Mouse (Mus musculus) liver, adult 2 months (tissue): ENCODE data around the gene Vmn1r6. TPM values are rescaled to one million over a fixed set of nuclear protein-coding genes. Genes with fewer than 3 reads are reported as not detected.
"Not testable (repeated sequence)": the region's sequence is repeated elsewhere in the genome, so short reads cannot be mapped to it uniquely, and the experiment has no call there.

Experiments used
- DNase-seq: peaks from one replicate; pipeline ENCODE4 v3.0.0-alpha.2; 2011; ENCODE audit warnings: low read depth, low spot score; ENCODE audit errors: extremely low read depth
- H3K27ac ChIP-seq: fragments of 200-500 bp; replicated peaks from 2 replicates; pipeline ENCODE4 v1.5.1; 2012; ENCODE audit warnings: low read depth, mild to moderate bottlenecking, control low read depth, inconsistent platforms, low read length; ENCODE audit not compliant: insufficient read depth
- H3K27me3 ChIP-seq: fragments of 200-500 bp; 2 replicates; pipeline ENCODE4 v1.6.1; 2012; ENCODE audit warnings: mild to moderate bottlenecking, moderate library complexity, low read length, inconsistent platforms; ENCODE audit not compliant: control insufficient read depth, insufficient read depth
- H3K36me3 ChIP-seq: fragments of 200-500 bp; 2 replicates; pipeline ENCODE4 v1.6.1; 2012; ENCODE audit warnings: low read length, inconsistent platforms; ENCODE audit not compliant: control insufficient read depth, insufficient read depth
- H3K4me1 ChIP-seq: fragments of 200-500 bp; 2 replicates; pipeline ENCODE4 v1.6.1; 2011; ENCODE audit warnings: low read length; ENCODE audit not compliant: control insufficient read depth, insufficient read depth
- H3K4me3 ChIP-seq: fragments of 200-500 bp; 2 replicates; pipeline ENCODE4 v1.5.1; 2011; ENCODE audit warnings: low read depth, mild to moderate bottlenecking, control low read depth, low read length, moderate library complexity; ENCODE audit not compliant: insufficient read depth
- H3K79me2 ChIP-seq: fragments of 200-500 bp; 2 replicates; pipeline ENCODE4 v1.6.1; 2012; ENCODE audit warnings: inconsistent platforms, mild to moderate bottlenecking, low read length, moderate library complexity; ENCODE audit not compliant: control insufficient read depth, insufficient read depth
- H3K9ac ChIP-seq: fragments of 200-500 bp; 2 replicates; pipeline ENCODE4 v1.6.1; 2012; ENCODE audit warnings: low read depth, mild to moderate bottlenecking, control low read depth, inconsistent platforms, low read length
- CTCF ChIP-seq: fragments of 200-500 bp; IDR thresholded peaks from 2 replicates; pipeline ENCODE4 v1.5.1; 2011; ENCODE audit warnings: low read depth, low read length, control low read depth
- POLR2A ChIP-seq: fragments of 200-500 bp; IDR thresholded peaks from 2 replicates; pipeline ENCODE4 v1.6.1; 2011; ENCODE audit warnings: low read length, control low read depth; ENCODE audit not compliant: insufficient read depth; ENCODE audit errors: extremely low read depth
- WGBS: fragments of 180-500 bp; shearing (Covaris S2); methylation state at CpG from one replicate; pipeline ENCODE4 v1.1.7; 2018; 5-methylcytosine and 5-hydroxymethylcytosine counted together
- polyA plus RNA-seq: library from polyadenylated mRNA; depleted of rRNA; stranded (reverse); fragments of >200 nt; gene quantifications from 2 replicates; pipeline ENCODE4 v1.2.3, GENCODE M21; 2012; rRNA removed
- total RNA-seq: library from RNA; depleted of rRNA; stranded (reverse); fragments of >200 nt; gene quantifications from 2 replicates; pipeline ENCODE4 v1.2.3, GENCODE M21; 2014; rRNA removed

The Vmn1r6 gene
- total RNA-seq (0.13 TPM in 1 of 2 replicates, not detected in the other), polyA plus RNA-seq (not detected in 2 replicates)

DNA sequence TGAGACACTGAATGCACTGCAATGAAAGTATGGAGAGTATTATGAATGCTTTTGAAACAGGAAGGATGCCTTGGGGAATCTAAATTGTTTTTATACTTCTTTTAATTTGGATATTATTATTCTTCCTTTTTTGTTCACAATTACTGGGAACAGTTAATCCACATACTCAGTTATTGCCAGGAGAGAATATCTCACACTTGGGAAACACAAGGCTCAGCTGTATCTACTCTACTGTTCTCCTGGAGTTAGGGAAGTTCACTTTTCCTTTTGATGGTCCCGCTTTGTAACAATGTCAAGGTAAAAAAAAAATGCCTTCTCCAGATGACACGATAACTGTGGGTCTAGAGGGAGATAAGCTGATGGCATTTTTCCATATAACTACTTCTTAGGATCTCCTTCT, at the start of gene Vmn1r6:
Gene Vmn1r6 (plus strand): TSS at position 301 of the 400 bp plus-strand sequence.
- H3K79me2 ChIP-seq: no peaks in the 10 kb centered on the region
- no peaks in the 10 kb centered on the region for H3K36me3 ChIP-seq
- TF ChIP-seq POLR2A (no peak), CTCF (no peak)
- WGBS: 76% methylated on average over 2 of the region's 2 CpGs
- H3K9ac ChIP-seq: no peak within 1 kb of the TSS
- no peak within 1 kb of the TSS for H3K27ac ChIP-seq
- H3K27me3 ChIP-seq: no peaks in the 10 kb centered on the region
- no peaks in the 10 kb centered on the region for H3K4me1 ChIP-seq
- DNase-seq: no peak
- no peak within 1 kb of the TSS for H3K4me3 ChIP-seq

DNA sequence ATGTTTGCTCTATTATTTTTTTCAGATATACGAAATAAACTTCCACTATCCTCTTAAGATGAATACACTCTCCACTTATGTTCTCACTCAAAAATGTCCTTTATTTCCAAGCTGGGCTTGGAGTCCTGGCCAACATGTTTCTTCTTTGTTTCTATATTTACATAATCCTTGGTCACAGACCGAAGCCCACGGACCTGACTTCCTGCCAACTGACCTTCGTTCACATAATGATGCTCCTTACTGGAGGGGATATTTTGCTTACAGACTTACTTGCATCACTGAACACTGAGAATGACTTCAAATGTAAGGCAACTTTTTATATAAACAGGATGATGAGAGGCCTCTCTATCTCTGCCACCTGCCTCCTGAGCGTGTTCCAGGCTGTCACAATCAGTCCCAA, 40.6 kb upstream of the Vmn1r6 start:
- no peak for TF ChIP-seq CTCF
- no peak for TF ChIP-seq POLR2A
- Histone ChIP-seq H3K9ac (no peak overlapping the region), H3K36me3 (no peaks in the 10 kb centered on the region), H3K79me2 (no peaks in the 10 kb centered on the region), H3K27me3 (no peaks in the 10 kb centered on the region), H3K4me1 (no peaks in the 10 kb centered on the region), H3K4me3 (no peak overlapping the region), H3K27ac (no peak overlapping the region)
- WGBS: 39% methylated on average over 5 of the region's 5 CpGs
- DNase-seq: peak; percentile 5

DNA sequence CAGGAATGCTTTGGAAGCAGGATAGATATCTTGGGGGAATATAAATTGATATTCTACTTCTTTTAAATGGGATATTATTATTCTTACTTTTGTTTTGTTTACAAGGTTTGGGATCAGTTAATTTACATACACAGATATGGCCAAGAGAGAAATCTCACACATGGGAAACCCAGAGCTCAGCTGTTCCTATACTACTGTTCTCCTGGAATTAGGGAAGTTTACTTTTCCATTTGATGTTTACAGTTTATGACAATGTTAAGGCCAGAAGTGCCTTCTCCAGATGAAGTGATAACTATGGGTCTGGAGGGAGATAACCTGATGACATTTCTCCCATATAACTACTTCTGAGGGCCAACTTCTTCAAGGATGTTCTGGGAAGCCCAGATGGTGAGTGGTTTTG, 27.1 kb upstream of the Vmn1r6 start, which contains the start of gene Vmn1r5:
Gene Vmn1r5 (plus strand): TSS at position 301 of the 400 bp plus-strand sequence.
- Histone ChIP-seq H3K4me3 (no peak within 1 kb of the TSS), H3K79me2 (no peaks in the 10 kb centered on the region), H3K27me3 (no peaks in the 10 kb centered on the region), H3K36me3 (no peaks in the 10 kb centered on the region), H3K9ac (no peak within 1 kb of the TSS), H3K4me1 (no peaks in the 10 kb centered on the region), H3K27ac (no peak within 1 kb of the TSS)
- DNase-seq: no peak
- no peak for TF ChIP-seq CTCF
- no peak for TF ChIP-seq POLR2A

DNA sequence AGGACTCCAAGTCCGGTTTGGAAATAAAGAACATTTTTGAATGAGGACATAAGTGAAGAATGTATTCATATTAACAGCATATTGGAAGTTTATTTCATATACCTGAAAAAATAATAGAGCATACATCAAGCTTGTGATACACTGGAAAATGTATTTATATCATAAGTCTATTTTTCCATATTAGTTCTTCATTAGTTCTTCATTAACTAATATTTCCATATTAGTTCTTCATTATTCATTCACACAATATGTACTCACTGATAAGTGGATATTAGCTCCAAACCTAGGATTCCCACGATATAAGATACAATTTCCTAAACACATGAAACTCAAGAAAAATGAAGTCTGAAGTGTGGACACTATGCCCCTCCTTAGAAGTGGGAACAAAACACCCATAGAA, 28.2 kb downstream of the Vmn1r6 start, which contains the start of gene Vmn1r7:
Gene Vmn1r7 (minus strand): TSS at position 101 of the 400 bp plus-strand sequence.
- H3K79me2 ChIP-seq, H3K4me1 ChIP-seq, H3K4me3 ChIP-seq, H3K27me3 ChIP-seq, H3K36me3 ChIP-seq, H3K9ac ChIP-seq, H3K27ac ChIP-seq, DNase-seq: not testable (repeated sequence)
- WGBS: 87% methylated on average over 2 of the region's 2 CpGs

DNA sequence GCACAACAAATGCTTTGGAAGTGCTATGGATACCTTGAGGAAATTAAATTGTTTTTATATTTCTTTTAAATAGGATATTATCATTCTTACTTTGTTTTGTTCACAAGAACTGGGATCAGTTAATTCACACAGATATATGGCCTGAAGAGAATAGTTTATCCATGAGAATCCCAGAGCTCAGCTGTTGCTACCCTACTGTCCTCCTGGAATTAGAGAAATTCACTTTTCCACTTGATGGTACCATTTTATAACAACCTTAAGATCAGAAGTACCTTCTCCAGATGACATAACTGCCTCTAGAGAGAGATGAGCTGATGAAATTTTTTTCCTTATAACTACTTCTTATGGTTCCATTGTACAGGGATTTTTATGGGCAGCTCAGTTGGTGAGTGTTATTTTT, 34.9 kb downstream of the Vmn1r6 start, which contains the start of gene Vmn1r8:
Gene Vmn1r8 (plus strand): TSS at position 301 of the 400 bp plus-strand sequence.
- H3K27ac ChIP-seq: no peak within 1 kb of the TSS
- no peaks in the 10 kb centered on the region for H3K27me3 ChIP-seq
- no peak within 1 kb of the TSS for H3K9ac ChIP-seq
- TF ChIP-seq POLR2A (no peak), CTCF (no peak)
- DNase-seq: no peak
- no peak within 1 kb of the TSS for H3K4me3 ChIP-seq
- no peaks in the 10 kb centered on the region for H3K4me1 ChIP-seq
- no peaks in the 10 kb centered on the region for H3K79me2 ChIP-seq
- no peaks in the 10 kb centered on the region for H3K36me3 ChIP-seq

DNA sequence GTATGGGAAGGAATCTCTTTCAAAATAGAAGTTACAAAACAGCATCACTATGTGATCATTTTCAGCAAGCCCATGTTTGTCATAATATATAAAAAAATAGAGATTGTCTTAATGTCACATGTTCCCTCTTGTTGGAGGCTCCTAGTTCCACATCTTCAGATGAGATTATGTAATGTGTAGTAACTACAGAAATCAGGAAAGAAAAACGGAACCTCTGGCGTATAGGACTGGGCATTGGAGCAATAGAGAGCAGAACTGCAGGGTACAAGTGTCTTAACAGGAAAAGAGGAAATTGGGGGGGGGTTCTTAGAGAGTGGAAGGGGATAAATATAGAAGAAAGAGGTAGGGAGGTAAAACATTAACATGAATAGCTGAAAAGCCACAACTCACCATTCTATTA, 37.6 kb downstream of the Vmn1r6 start:
- no peaks in the 10 kb centered on the region for H3K4me1 ChIP-seq
- H3K9ac ChIP-seq: no peak overlapping the region
- H3K79me2 ChIP-seq: no peaks in the 10 kb centered on the region
- no peaks in the 10 kb centered on the region for H3K27me3 ChIP-seq
- H3K27ac ChIP-seq: no peak overlapping the region
- H3K36me3 ChIP-seq: no peaks in the 10 kb centered on the region
- no peak overlapping the region for H3K4me3 ChIP-seq
- no peak for TF ChIP-seq POLR2A
- TF ChIP-seq CTCF: no peak
- whole genome bisulfite sequencing: 68% methylated on average over 2 of the region's 2 CpGs
- peak; percentile 3 for DNase-seq

Other genes starting within 250 kb of the Vmn1r6 start
- 16.1 and 20.8 TPM in 2 replicates for gene Kbtbd2, start 199.4 kb upstream of the Vmn1r6 start, total RNA-seq
- 4.4 and 5.0 TPM in 2 replicates for gene Kbtbd2, start 199.4 kb upstream of the Vmn1r6 start, polyA plus RNA-seq
- gene Fkbp9, start 165.2 kb upstream of the Vmn1r6 start, total RNA-seq: 32.2 and 35.7 TPM in 2 replicates
- gene Fkbp9, start 165.2 kb upstream of the Vmn1r6 start, polyA plus RNA-seq: 12.4 and 12.6 TPM in 2 replicates
- 40.3 and 42.9 TPM in 2 replicates for gene Nt5c3, start 73.3 kb upstream of the Vmn1r6 start, total RNA-seq
- 6.2 and 12.6 TPM in 2 replicates for gene Nt5c3, start 73.3 kb upstream of the Vmn1r6 start, polyA plus RNA-seq
- gene Vmn1r4, start 73.2 kb upstream of the Vmn1r6 start, total RNA-seq: 0.65 and 0.81 TPM in 2 replicates
- gene Vmn1r4, start 73.2 kb upstream of the Vmn1r6 start, polyA plus RNA-seq: 0.06 TPM in 1 of 2 replicates, not detected in the other
- 0.09 and 0.13 TPM in 2 replicates for gene Vmn1r5, start 27.0 kb upstream of the Vmn1r6 start, total RNA-seq
- not detected in 2 replicates for gene Vmn1r5, start 27.0 kb upstream of the Vmn1r6 start, polyA plus RNA-seq
- gene Vmn1r7, start 28.1 kb downstream of the Vmn1r6 start, total RNA-seq: not detected in 2 replicates
- gene Vmn1r7, start 28.1 kb downstream of the Vmn1r6 start, polyA plus RNA-seq: not detected in 2 replicates
- gene Vmn1r8, start 35.0 kb downstream of the Vmn1r6 start, total RNA-seq: not detected in 2 replicates
- not detected in 2 replicates for gene Vmn1r8, start 35.0 kb downstream of the Vmn1r6 start, polyA plus RNA-seq
- gene Vmn1r9, start 69.5 kb downstream of the Vmn1r6 start, total RNA-seq: not detected in 2 replicates
- gene Vmn1r9, start 69.5 kb downstream of the Vmn1r6 start, polyA plus RNA-seq: not detected in 2 replicates
- gene Vmn1r10, start 112.2 kb downstream of the Vmn1r6 start, total RNA-seq: not detected in 2 replicates
- gene Vmn1r10, start 112.2 kb downstream of the Vmn1r6 start, polyA plus RNA-seq: not detected in 2 replicates
- gene Vmn1r11, start 136.2 kb downstream of the Vmn1r6 start, total RNA-seq: not detected in 2 replicates
- not detected in 2 replicates for gene Vmn1r11, start 136.2 kb downstream of the Vmn1r6 start, polyA plus RNA-seq
- not detected in 2 replicates for gene Vmn1r12, start 159.7 kb downstream of the Vmn1r6 start, total RNA-seq
- not detected in 2 replicates for gene Vmn1r12, start 159.7 kb downstream of the Vmn1r6 start, polyA plus RNA-seq
- not detected in 2 replicates for gene Vmn1r13, start 206.0 kb downstream of the Vmn1r6 start, total RNA-seq
- gene Vmn1r13, start 206.0 kb downstream of the Vmn1r6 start, polyA plus RNA-seq: not detected in 2 replicates
- gene Vmn1r14, start 234.4 kb downstream of the Vmn1r6 start, total RNA-seq: not detected in 2 replicates
- gene Vmn1r14, start 234.4 kb downstream of the Vmn1r6 start, polyA plus RNA-seq: not detected in 2 replicates